Mouse (Mus musculus): Measurements from ENCODE around the gene Proca1. TPM values are rescaled to one million over a fixed set of nuclear protein-coding genes. Genes with fewer than 3 reads are reported as not detected.

The Proca1 gene
- polyA plus RNA-seq, 1 experiment, result not detected

DNA sequence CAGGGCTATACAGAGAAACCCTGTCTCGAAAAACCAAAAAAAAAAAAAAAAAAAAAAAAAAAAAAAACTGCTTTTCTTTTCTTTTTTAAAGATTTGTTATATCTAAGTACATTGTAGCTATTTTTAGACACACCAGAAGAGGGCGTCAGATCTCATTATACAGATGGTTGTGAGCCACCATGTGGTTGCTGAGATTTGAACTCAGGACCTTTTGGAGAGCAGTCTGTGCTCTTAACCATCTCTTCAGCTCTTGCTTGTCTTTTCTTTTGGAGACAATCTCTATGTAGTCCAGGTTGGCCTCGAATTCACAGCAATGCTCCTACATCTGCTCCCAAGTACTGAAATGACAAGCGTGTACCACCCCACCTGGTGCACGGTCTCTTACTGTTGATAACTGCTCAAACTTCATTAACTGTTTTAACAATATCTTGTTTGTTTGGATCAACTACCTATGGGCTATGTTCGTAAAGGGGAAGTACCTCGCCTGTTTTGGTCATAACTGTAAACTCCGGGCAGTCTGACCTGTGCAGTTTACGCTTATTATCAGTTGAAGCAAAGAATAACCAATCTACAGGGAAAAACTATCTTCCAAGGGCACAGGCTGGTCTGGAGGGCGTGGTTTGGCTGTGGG lies 17.3 kb upstream of the Proca1 start:
- TF ChIP-seq GATA1 (IDR thresholded peaks at IDR 0.05; ENCODE audit: low read length), result peak; percentile 11

- TF ChIP-seq GATA1 (IDR thresholded peaks at IDR 0.05; ENCODE audit: low read length), result no peak
These were observed 16.8 kb upstream of the Proca1 start, which contains the start of the genes Nek8 and Tlcd1 for GRCm38 (mm10) chr11:78176402-78176862. Nek8 (minus strand) TSS chr11:78176675. Tlcd1 (plus strand) TSS chr11:78176711.

- no peak for TF ChIP-seq GATA1 (IDR thresholded peaks at IDR 0.05; ENCODE audit: low read length)
These were observed 16.3 kb upstream of the Proca1 start for GRCm38 (mm10) chr11:78176905-78177331.

- TF ChIP-seq GATA1 (IDR thresholded peaks at IDR 0.05; ENCODE audit: low read length), result no peak
These were observed 15.8 kb upstream of the Proca1 start for GRCm38 (mm10) chr11:78177437-78177836.

DNA sequence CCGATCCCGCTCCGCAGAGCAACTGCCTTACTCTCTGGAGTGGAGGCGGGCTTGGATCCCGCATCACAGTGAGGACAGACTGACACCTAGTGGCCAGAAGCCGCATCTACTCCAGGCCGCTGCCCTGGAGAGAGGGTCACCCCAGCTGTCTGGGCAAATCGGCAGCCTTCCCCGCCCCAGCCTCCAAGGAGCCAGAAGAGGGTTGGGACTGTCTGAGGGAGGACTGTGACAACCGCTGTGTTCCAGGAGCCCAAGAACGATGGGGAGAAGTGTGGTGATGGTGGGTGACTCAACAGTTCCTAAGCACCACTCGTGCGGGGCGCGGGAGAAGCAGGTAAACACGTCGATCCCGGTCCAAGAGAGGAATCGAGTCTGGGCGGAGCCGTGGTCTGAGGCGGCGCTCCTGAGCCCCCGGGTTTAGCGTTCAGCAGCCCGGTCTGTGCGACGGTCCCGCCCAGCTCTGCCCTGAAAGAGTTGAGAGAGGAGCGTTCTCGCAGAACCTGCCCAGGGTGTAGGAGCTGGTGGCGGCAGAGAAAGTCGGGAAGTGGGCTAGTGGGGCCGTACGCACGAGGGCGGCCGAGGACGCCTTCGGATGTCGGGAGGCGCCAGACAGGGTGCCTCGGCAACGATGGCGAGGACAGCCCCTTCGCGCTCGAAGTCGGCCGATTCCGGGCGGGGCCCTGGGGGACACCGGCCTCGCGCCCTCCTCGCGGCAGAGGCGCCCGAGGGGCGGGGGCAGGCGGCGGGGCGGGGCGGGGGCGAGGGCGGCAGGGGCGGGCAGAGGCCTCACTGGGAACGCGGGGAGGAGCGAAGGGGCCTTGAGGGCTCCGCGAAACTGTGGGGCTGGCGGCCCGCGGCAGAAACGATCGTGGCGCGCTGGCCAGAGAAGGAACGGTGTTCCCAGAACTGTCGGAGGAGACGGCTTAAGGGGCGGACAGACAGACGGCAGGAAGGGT lies 15.0 kb upstream of the Proca1 start:
- TF ChIP-seq GATA1 (IDR thresholded peaks at IDR 0.05; ENCODE audit: low read length), result no peak

DNA sequence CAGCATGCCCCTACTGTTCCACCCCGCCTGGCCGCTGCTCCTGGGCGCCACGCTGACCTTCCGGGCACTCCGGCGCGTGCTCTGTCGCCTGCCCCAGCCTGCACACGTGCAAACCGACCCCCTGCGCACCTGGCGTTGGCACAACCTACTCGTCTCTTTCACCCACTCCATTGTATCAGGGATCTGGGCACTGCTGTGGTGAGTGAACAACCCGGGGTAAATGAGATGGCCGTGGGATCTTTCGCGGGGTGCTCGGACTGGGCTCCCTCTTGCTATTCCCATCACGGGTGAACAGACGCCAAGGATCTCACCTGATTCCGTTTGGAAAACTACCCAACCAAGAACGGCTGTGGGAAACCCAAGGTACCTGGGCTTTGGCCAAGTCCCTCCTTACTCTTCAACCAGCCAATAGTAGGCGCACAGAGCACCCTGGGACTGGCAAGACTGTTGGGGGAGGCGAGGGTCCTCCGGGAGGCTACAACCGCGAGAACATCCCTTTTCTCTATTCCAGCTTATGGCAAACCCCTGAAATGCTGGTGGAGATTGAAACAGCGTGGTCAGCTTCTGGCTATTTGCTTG lies 14.2 kb upstream of the Proca1 start:
- no peak for TF ChIP-seq GATA1 (IDR thresholded peaks at IDR 0.05; ENCODE audit: low read length)

DNA sequence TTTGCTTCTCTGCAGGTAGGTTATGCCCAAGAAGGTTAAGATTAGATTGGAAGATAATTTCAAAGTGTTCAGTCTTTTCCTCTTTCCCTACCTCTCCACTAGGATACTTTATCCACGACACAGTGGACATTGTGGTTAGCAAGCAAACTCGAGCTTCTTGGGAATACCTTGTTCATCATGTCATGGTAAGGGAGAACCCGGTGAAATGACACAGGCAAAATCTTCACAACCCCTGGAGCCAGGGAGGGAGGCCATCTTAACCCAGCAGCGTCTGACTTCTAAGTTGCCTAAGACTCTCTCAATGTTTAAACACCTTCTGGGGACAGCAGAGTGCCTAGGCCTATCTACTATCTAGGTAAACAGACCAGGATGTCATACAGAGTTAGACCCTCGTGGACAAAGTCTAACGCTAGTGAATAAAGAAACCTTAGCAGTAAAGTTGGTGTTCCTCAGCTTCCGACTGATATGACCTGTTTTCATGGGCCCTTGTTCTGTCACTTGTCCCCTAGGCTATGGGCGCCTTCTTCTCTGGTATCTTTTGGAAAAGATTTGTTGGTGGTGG lies 13.7 kb upstream of the Proca1 start:
- TF ChIP-seq GATA1 (IDR thresholded peaks at IDR 0.05; ENCODE audit: low read length), result no peak

- no peak for TF ChIP-seq GATA1 (IDR thresholded peaks at IDR 0.05; ENCODE audit: low read length)
These were observed 13.0 kb upstream of the Proca1 start for GRCm38 (mm10) chr11:78180081-78180761.

DNA sequence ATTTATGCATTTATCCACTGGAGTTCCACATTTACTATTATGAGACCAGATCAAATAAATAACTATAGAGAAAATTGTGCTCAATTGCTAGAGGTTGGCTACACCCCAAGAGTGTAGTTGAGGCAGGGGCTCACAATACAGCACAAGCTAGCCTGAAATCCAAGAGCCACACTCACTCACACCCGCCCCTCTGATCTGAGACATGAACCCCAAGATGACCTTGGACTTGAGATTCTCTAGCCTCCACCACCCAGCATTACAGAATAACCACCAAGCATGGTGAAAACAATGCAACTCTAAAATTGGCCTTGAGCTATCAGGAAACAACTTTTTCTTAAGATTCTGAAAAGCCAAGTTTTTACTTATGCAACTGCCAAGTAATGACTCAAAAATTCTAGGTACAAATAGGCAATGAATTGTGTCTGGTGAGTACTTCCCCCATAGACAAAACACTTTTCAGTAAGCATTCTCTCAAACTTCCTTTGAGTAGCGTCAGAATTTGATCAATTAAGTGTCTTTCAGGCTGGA lies 11.3 kb upstream of the Proca1 start:
- no peak for TF ChIP-seq GATA1 (IDR thresholded peaks at IDR 0.05; ENCODE audit: low read length)

- TF ChIP-seq GATA1 (IDR thresholded peaks at IDR 0.05; ENCODE audit: low read length), result no peak
These were observed 10.7 kb upstream of the Proca1 start for GRCm38 (mm10) chr11:78182450-78182849.

DNA sequence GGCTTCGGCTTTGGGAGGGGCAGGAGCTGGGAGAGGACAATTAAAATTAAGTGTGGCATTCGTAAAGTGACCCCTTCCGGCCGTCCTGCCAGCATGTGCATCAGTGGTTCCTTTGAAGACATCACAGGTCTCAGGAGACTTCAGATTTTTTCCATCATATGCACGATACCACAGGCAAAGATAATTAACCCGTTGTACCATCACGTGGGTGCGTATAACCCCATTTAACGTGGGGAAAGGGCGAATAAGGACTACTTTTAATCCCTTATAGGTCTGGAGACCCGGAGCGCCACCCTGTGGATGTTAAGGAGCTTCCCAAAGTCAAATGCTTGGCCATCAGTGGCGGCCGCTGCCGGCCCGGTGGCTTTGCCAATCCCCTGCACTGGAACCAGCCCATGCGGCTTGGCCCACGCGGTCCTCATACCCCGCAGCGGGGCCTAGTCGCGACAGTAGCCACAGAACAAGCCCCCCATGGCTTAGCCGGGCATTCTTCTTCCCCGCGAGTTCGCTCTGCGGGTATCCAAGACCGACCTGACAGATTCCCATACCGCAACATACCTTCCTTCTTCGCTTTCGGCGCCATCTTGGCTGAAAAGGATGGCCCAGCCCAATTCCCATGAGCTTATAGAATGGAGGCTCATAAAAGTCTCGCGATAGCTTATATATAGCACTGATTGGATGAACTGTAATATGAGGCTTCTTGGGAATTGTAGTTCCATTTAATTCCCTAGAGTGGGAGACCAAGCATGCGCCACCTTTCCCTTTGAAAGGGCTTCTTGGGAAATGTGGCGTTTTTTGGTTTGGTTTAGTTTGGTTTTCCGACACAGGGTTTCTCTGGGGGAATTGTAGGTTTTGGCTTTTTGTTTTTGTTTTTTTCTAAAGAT lies 10.0 kb upstream of the Proca1 start, which contains the start of gene Rpl23a:
Rpl23a (minus strand) TSS at position 624 of the 884 bp plus-strand sequence.
- no peak for TF ChIP-seq GATA1 (IDR thresholded peaks at IDR 0.05; ENCODE audit: low read length)

- TF ChIP-seq GATA1 (IDR thresholded peaks at IDR 0.05; ENCODE audit: low read length), result no peak
These were observed 9.2 kb upstream of the Proca1 start for GRCm38 (mm10) chr11:78183884-78184514.

Data from G1E-ER4 (cell line).